Mouse (Mus musculus) ovary, adult 18-20 months (tissue): ENCODE results near the gene Mast3.

Experiments used
- DNase-seq: peaks from one replicate; pipeline ENCODE4 v3.0.0; 2022; ENCODE audit warnings: low spot score, mixed read lengths

Mast3 gene

DNA sequence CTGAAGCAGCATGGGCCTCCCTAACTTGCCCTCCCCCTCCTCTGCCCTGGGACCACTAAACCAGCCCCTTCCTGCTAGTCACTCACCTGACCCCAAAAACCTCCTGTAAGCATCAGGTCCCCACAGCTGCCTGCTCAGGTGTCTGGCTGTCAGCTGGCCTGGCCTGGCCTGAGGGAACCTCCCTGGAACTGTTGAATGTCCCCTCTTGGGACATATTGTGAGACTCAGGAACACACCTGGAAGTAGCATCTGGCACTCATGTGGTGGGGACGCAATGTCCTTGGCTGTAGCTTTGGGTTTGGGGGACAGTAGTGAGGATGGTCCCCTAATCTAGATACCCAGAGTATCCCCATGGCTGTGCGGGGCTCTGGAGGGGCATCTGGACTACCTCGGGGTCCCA is 29.2 kb upstream of the Mast3 start:
- no peak for DNase-seq

DNA sequence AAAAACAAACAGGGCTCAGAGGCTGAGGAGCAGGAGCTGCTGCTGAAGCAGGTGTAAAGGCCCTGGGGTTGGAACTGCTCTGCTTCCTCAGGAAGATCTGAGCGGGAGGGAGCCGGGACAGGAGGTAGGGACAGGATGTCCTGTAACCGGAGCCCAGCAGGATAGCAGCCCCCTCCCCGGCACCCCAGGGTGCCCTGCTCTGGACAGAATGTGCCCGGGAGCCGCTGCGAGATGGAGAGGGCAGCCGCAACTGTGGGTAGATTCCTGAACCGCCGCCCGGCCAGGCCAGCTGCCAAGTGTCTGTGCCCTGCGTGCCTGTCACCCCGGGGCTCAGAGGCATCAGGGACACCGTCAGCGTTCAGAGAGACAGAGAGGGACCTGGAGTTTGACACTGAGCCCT is 28.7 kb upstream of the Mast3 start:
- DNase-seq = peak; percentile 49

- DNase-seq = no peak
These were observed 28.2 kb upstream of the Mast3 start for GRCm38 (mm10) chr8:70833018-70833482.

DNA sequence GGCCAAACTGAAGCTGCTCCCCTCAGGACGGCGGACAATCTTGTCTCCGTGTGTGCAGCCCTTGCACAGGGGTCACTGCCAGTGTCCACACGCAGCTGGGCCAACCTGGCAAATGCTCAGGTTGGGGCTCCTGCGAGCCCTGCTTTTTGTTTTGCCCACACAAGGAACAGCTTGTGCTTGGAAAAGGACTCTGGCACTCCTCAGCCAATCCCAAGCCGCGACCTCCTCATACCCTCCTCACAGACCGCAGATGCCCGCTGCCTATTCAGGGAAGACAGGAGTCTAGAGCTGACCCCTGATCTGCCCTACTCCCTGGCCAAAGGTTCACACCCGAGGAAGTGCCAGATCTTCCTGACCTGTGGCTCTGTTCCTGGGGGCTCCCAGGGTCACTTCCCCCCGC is 27.5 kb upstream of the Mast3 start:
- DNase-seq = peak; percentile 38

DNA sequence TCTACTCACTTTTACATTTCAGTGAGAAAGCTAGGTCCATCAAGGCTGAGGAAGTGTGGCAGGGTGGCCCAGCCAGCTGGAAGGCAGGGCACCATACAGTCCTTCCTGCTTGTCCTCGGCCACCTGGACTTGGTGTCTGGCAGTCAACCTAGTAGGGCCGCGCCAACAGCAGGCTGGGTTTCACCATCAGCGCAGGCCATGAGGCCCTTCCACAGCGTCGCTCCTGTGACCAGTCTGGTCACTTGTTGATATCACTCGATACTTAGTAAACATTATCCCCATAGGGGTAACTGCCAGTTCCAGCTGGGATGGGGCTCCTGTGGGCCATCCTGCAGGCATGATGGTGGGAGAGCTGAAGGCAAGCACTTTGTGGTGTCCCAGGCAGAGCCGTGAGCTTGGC is 26.7 kb upstream of the Mast3 start:
- no peak for DNase-seq

GRCm38 (mm10) chr8:70827796-70828195 is 22.9 kb upstream of the Mast3 start:
- DNase-seq = no peak

DNA sequence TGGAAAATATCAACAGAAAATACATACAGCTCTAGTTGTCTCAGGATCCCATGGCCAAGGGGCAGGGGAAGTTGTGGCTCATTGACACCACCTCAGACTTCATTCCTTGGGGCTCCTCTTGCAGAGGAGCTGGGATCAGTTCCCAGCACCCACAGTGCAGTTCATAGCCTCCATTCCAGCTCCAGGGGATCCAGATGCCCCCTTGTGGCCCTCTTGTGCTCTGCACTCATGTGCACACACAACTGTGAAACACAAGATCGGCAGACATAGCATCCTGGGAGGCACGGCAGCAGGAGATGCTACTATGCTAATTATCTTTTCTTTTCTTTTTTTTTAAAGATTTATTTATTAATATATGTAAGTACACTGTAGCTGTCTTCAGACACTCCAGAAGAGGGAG is 22.2 kb upstream of the Mast3 start:
- no peak for DNase-seq

- DNase-seq = no peak
These were observed 21.0 kb upstream of the Mast3 start for GRCm38 (mm10) chr8:70825816-70826215.

DNA sequence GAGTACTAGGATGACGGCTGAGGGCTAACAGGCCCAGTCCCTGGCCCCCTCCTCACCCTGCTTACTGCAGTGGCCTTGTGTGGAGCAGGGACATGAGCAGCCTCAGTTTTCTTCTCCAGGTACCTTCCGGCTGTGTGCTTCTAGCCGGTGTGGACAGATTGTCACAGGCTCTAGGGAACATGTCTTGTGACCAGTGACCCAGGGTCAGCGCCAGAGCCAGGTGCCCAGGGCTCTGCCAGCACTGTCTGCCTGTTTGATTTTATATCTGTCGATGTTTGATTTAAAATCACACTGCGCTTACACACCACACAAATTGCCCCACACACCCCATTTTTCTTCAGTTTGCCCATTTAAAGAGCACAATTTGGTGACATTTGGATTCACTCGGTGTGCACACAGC is 18.9 kb upstream of the Mast3 start:
- DNase-seq = no peak

DNA sequence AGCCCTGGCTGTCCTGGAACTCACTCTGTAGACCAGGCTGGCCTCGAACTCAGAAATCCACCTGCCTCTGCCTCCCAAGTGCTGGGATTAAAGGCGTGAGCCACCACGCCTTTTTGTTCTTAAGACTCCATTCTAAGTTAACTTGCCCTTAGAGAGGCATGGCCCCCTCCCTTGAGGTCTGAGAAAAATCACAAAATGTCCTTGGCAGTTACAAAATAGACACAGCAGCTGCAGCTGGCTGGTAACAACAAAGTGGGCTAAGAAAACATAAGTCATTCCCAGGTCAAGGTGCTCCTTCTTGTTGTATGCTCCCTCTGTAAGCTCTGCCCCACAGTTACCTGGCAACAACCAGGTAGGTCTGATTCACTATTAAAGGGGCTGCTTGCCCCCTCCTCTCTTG is 17.7 kb upstream of the Mast3 start:
- peak; percentile 52 for DNase-seq

- no peak for DNase-seq
These were observed 17.1 kb upstream of the Mast3 start for GRCm38 (mm10) chr8:70821992-70822391.

GRCm38 (mm10) chr8:70821399-70821962 is 16.6 kb upstream of the Mast3 start:
- DNase-seq = no peak

- DNase-seq = peak; percentile 59
These were observed 15.5 kb upstream of the Mast3 start for GRCm38 (mm10) chr8:70820101-70820935.

DNA sequence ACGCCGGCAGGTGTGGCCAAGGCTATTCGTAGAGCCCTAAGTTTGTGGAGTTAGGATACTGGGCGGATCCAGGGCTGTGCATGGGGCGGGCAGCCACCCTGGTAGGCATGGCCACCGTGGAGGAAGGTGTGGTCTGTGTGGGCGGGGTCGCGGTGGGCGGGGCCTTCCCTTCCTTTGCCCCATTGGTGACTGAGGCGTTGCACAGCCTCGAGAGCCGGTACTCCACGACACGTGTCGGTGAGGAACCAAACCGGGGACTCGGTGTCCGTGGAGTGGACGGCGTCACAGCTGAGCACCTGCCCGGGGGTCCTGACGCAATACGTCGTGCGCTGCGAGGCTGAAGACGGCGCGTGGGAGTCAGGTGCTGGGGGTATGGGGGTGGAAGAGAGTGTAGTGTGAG is 11.8 kb upstream of the Mast3 start:
- no peak for DNase-seq

DNA sequence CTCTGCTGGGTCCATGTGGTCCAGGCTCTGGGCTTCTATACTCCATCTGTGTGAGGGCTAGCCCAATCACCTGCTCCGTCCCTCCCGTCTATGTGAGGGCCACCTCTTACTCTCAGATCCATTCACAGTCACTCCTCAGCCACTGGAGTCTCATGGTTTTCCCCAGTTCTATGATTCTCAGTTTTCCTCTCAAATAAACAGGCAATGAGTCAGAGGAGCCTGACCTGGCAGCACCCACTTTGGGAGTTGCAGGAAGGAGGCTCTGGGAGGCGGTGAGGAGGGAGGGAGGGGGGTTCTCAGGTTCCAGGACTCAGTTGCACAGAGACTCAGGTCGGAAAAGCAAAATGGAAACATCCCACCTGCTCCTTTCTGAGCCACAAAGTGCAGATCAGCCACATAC is 8.0 kb upstream of the Mast3 start:
- no peak for DNase-seq

- DNase-seq = no peak
These were observed 7.2 kb upstream of the Mast3 start for GRCm38 (mm10) chr8:70812055-70812454.

- no peak for DNase-seq
These were observed 6.3 kb upstream of the Mast3 start for GRCm38 (mm10) chr8:70810962-70811680.

DNA sequence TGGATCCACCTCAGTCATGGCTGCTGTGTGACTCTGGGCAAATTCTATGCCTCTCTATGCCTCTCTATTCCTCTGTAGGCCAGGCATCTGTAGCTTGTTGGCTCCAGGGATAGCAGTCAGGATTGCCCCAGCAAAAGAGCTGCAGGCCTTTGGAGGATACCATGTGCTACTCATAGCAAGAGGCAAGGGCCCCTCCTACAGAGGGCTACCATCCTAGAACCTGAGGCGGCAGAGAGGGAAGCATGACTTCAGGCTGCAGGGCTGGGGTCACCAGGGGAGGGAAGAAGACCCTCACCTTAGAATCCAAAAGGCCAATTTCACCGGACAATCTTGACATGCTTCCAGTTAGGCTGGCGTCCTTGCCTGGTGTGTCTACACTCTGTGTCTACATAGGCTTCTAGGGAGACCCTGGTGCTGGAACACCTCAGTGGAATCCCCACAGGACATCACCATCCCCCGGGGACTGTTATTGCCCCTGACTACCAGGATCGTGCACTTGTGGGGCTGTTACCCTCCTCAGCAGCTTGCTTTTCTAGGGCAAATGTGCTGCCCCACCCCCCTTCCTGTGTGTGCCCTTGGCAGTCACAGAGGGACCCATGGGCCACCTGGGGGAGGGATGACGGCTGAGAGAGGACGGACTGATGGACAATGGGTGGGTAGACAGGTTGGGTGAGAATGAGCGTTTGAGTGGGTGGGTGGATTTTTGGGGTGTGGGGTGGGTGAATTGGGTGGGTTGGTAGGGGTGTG is 4.3 kb upstream of the Mast3 start:
- DNase-seq = no peak

- DNase-seq = no peak
These were observed 3.4 kb upstream of the Mast3 start, which contains the start of gene Il12rb1 for GRCm38 (mm10) chr8:70808239-70808638. TSS of gene Il12rb1 (plus strand) at chr8:70808449.

DNA sequence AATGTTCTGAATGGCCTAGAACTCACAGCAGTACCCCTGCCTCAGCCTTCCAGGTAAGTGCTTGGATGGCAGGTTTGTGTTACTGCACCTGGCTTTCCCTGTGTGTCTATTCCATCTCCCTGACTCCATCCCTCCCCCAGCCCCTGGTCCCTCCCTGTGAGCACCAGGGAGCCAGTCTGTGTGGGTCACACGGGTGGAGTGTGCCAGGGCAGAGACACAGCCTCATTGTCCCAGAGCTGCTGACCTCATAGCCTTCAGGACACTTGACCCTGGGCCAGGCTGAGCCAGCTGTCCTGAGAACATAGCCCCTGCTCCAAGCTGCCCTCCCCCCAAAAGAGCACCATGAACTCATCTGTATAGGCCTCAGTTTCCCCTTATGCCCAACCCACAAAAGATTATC is 2.5 kb upstream of the Mast3 start:
- DNase-seq = no peak

DNA sequence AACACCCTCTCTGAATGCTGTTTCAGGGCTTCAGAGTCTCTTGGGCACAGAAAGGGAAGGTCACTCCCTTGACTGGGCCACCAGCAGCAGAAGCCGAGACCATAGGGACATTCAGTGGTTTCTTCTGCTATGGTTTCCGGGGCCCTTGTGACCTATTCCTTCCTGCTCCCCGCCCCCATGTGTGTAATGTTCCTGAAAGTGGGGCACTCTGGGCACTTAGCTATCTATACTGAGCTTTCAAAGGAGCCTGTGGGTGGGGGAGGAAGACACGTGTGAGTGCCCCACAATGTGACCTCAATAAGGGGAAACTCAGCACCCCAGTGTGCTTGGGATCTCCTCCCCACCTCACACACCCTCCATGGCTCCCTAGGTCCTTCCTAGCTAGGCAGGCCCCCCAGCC is 1.7 kb upstream of the Mast3 start:
- no peak for DNase-seq

GRCm38 (mm10) chr8:70803761-70804480 is 933 bp downstream of the Mast3 start:
- DNase-seq = no peak
